Mouse (Mus musculus): Measurements from ENCODE around the gene Tspan31. TPM values are rescaled to one million over a fixed set of nuclear protein-coding genes. Genes with fewer than 3 reads are reported as not detected.

Tspan31 gene
- polyA plus RNA-seq, 1 experiment from 2014 or later = 116 TPM

- TF ChIP-seq CTCF (IDR thresholded peaks at IDR 0.05) = no peak
- ChIA-PET POLR2A (no interaction called here), CTCF (interaction anchor here (3.0 kb wide), 1 partner anchor 10 kb away, joined by 13 read pairs; no protein-coding TSS in a partner anchor)
- in situ Hi-C loops (cut with MboI; ENCODE audit: low pct_unique_long_range_greater_than_20kb) = no loop called here
- no peaks in the 10 kb centered on the region for H3K27me3 ChIP-seq
- no peak for DNase-seq (ENCODE audit: low read depth, low spot score)
- ATAC-seq = no peak
These were observed 22.1 kb downstream of the Tspan31 start, which contains the start of gene Cyp27b1 for GRCm38 (mm10) chr10:127047954-127048353. Gene Cyp27b1 (plus strand): TSS chr10:127048250.

- CTCF ChIA-PET = interaction anchor here (1.2 to 2.7 kb wide), 2 partner anchors 10 to 15 kb away, joined by 4 to 13 read pairs; no protein-coding TSS in a partner anchor
- ATAC-seq (no peak), DNase-seq (ENCODE audit: low read depth, low spot score) (no peak)
- POLR2A ChIA-PET = interaction anchor here (0.6 kb wide), 1 partner anchor 327 kb away, joined by 4 read pairs; the partner anchor contains the start of gene Inhbc
- no peaks in the 10 kb centered on the region for H3K27me3 ChIP-seq
- in situ Hi-C loops (cut with MboI; ENCODE audit: low pct_unique_long_range_greater_than_20kb) = no loop called here
- TF ChIP-seq CTCF (IDR thresholded peaks at IDR 0.05) = no peak
These were observed 26.9 kb downstream of the Tspan31 start for GRCm38 (mm10) chr10:127043187-127043586.

- ATAC-seq = peak; percentile 38
- TF ChIP-seq CTCF (IDR thresholded peaks at IDR 0.05) = no peak
- in situ Hi-C loops (cut with MboI; ENCODE audit: low pct_unique_long_range_greater_than_20kb) = no loop called here
- ChIA-PET CTCF (interaction anchor here (1.2 to 2.7 kb wide), 3 partner anchors 10 to 15 kb away, joined by 4 to 13 read pairs (median 13); no protein-coding TSS in a partner anchor), POLR2A (interaction anchor here (0.6 to 2.8 kb wide), 3 partner anchors 12 to 327 kb away, joined by 4 to 19 read pairs (median 10); partner anchors contain the start of genes Inhbc and Tsfm)
- H3K27me3 ChIP-seq = no peaks in the 10 kb centered on the region
- DNase-seq (ENCODE audit: low read depth, low spot score) = no peak
These were observed 27.5 kb downstream of the Tspan31 start for GRCm38 (mm10) chr10:127042468-127043115.

DNA sequence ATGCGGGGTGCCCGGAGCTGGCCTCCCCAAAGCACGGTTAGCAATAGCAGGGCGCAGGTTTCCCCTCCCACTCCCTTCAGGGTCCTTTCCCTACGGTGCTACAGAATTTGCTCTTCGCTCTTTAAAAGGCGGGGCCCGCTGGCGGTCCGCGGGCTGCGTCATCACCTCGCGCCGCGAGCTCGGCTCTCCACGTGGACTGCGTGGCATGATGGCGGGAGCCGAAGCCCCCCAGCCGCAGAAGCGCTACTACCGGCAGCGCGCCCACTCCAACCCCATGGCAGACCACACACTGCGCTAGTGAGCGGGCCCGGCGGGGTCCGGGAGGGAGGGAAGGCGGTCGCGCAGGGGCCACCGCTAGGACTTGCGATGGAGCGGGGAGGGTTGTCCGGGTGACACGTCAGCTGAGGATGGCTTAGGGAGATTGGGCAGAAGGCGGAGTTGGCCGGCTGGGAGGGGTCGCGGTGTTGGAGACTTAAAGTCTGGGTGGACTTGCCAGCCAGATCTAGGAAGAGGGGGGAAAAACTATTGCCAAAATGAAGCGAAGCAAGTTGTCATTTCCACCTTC, 28.2 kb downstream of the Tspan31 start:
- in situ Hi-C loops (cut with MboI; ENCODE audit: low pct_unique_long_range_greater_than_20kb) = no loop called here
- DNase-seq (ENCODE audit: low read depth, low spot score) (no peak), ATAC-seq (peak; percentile 66)
- no peaks in the 10 kb centered on the region for H3K27me3 ChIP-seq
- no peak for TF ChIP-seq CTCF (IDR thresholded peaks at IDR 0.05)
- POLR2A ChIA-PET = interaction anchor here (0.9 to 2.8 kb wide), 6 partner anchors 12 to 122 kb away, joined by 3 to 19 read pairs (median 4); partner anchors contain the start of genes Tsfm and Tspan31
- CTCF ChIA-PET = interaction anchor here (1.6 to 2.6 kb wide), 2 partner anchors 10 to 16 kb away, joined by 8 to 13 read pairs; no protein-coding TSS in a partner anchor

GRCm38 (mm10) chr10:127041274-127041766, 28.7 kb downstream of the Tspan31 start, which contains the start of the genes Mettl1 and Eef1akmt3:
Gene Mettl1 (plus strand): TSS chr10:127041414.
Gene Eef1akmt3 (minus strand): TSS chr10:127041513.
- ChIA-PET CTCF (interaction anchor here (1.5 to 2.6 kb wide), 3 partner anchors 10 to 123 kb away, joined by 3 to 13 read pairs (median 8); no protein-coding TSS in a partner anchor), POLR2A (interaction anchor here (0.9 to 2.8 kb wide), 6 partner anchors 11 to 121 kb away, joined by 3 to 19 read pairs (median 4); partner anchors contain the start of genes Tsfm and Tspan31)
- TF ChIP-seq CTCF (IDR thresholded peaks at IDR 0.05) = no peak
- DNase-seq (ENCODE audit: low read depth, low spot score) (no peak), ATAC-seq (peak; percentile 63)
- no peaks in the 10 kb centered on the region for H3K27me3 ChIP-seq
- in situ Hi-C loops (cut with MboI; ENCODE audit: low pct_unique_long_range_greater_than_20kb) = no loop called here

DNA sequence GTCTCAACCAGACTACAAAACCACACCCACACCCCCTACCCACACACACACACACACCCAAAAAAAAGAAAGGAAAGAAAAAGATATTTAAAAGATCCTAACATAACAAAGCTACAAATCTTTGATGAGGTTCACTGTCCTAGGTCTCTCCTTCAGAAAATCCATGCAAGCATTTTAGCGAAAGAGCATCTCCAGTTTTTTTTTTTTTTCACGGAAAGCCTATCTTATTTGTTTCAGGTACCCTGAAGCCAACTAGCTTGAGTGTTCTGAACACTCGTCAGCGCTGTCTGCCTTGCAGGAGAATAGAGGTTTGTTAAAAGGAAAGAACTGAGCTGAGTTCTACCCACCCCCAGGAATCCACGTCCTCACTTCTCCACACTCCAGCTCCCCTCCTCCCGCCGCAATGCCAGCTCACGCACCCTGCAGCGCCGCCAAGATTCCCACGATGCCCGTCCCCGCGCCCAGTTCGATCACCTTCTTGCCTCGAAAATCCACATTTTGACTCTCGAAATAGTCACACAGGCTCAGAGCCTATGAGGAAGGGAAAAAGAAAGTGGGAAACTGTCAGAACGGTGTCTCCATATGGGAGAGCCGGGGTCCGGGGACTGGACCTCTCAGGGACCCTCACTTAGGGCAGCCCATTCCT, 29.4 kb downstream of the Tspan31 start:
- DNase-seq (ENCODE audit: low read depth, low spot score) (no peak), ATAC-seq (no peak)
- no peak for TF ChIP-seq CTCF (IDR thresholded peaks at IDR 0.05)
- ChIA-PET CTCF (interaction anchor here (1.1 to 2.6 kb wide), 4 partner anchors 9 to 122 kb away, joined by 3 to 13 read pairs (median 6); no protein-coding TSS in a partner anchor), POLR2A (interaction anchor here (0.9 to 2.8 kb wide), 5 partner anchors 11 to 121 kb away, joined by 3 to 19 read pairs (median 4); partner anchors contain the start of genes Tsfm and Tspan31)
- H3K27me3 ChIP-seq = no peaks in the 10 kb centered on the region
- in situ Hi-C loops (cut with MboI; ENCODE audit: low pct_unique_long_range_greater_than_20kb) = no loop called here

DNA sequence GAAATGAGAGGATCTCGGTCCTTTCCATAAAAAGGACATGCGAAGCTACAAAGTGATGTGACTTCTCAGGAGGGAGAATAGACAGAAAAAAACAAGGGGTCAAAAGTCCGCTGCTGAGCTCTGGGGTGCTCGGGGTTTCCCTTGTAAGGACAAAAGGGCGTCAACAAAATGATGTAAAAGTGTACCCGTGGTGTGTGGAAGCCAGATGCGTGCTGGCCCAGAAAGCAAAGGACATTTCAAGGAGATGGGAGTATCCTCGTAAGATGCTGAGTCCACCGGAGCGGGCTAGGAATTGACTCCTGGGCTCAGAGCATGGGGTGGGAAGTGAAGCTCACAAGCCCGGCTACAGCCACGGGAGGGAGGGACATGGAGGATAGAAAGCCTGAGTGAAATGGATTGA, 32.4 kb downstream of the Tspan31 start:
- CTCF ChIA-PET = no interaction called here
- DNase-seq (ENCODE audit: low read depth, low spot score) (no peak), ATAC-seq (no peak)
- no peak for TF ChIP-seq CTCF (IDR thresholded peaks at IDR 0.05)
- no peaks in the 10 kb centered on the region for H3K27me3 ChIP-seq
- in situ Hi-C loops (cut with MboI; ENCODE audit: low pct_unique_long_range_greater_than_20kb) = loop anchor here (10.0 kb wide), 1 partner anchor 123 kb away; no protein-coding TSS in a partner anchor
- POLR2A ChIA-PET = no interaction called here

DNA sequence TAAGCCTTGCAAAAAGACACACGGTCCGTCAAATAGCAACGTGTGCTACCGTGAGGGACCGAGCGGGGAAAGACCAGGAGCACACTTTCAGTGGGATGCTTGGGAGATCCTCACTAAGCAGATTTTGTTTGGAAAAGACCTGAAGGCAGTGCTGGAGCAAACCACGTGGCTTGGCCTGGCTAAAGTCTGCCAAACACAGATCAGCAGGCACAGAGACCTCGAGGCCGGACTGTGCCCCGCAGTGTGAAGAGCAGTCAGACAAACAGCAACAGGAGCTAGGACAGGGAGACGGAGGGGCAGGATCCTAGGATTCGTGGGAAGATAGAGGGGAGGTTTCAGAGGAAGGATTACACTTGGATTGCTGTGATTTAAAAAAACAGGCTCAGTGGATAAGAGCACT, 33.8 kb downstream of the Tspan31 start:
- in situ Hi-C loops (cut with MboI; ENCODE audit: low pct_unique_long_range_greater_than_20kb) = loop anchor here (10.0 kb wide), 1 partner anchor 121 kb away; no protein-coding TSS in a partner anchor
- ATAC-seq (no peak), DNase-seq (ENCODE audit: low read depth, low spot score) (no peak)
- TF ChIP-seq CTCF (IDR thresholded peaks at IDR 0.05) = no peak
- POLR2A ChIA-PET = no interaction called here
- CTCF ChIA-PET = interaction anchor here (0.6 kb wide), 1 partner anchor 118 kb away, joined by 3 read pairs; no protein-coding TSS in a partner anchor
- H3K27me3 ChIP-seq = no peaks in the 10 kb centered on the region

GRCm38 (mm10) chr10:127033301-127033741, 36.7 kb downstream of the Tspan31 start:
- DNase-seq (ENCODE audit: low read depth, low spot score) (no peak), ATAC-seq (no peak)
- POLR2A ChIA-PET = no interaction called here
- no peak for TF ChIP-seq CTCF (IDR thresholded peaks at IDR 0.05)
- in situ Hi-C loops (cut with MboI; ENCODE audit: low pct_unique_long_range_greater_than_20kb) = loop anchor here (10.0 kb wide), 1 partner anchor 119 kb away; no protein-coding TSS in a partner anchor
- CTCF ChIA-PET = no interaction called here
- no peaks in the 10 kb centered on the region for H3K27me3 ChIP-seq

Measured in Patski (cell line).